Mouse (Mus musculus) ES-E14 (cell line): Measurements from ENCODE around the gene Ctnnd2.

Experiments used
- MAFK ChIP-seq: IDR thresholded peaks from 2 replicates; pipeline ENCODE4 v1.6.1; 2014; ENCODE audit warnings: mild to moderate bottlenecking, low read depth, low read length, inconsistent platforms; ENCODE audit not compliant: insufficient read depth
- ZC3H11A ChIP-seq: IDR thresholded peaks from 2 replicates; pipeline ENCODE4 v1.6.1; 2012; ENCODE audit warnings: low read depth, mild to moderate bottlenecking, inconsistent platforms, low read length, borderline replicate concordance
- ZNF384 ChIP-seq: IDR thresholded peaks from 2 replicates; pipeline ENCODE4 v1.6.1; 2012; ENCODE audit warnings: low read depth, low read length, inconsistent platforms

DNA sequence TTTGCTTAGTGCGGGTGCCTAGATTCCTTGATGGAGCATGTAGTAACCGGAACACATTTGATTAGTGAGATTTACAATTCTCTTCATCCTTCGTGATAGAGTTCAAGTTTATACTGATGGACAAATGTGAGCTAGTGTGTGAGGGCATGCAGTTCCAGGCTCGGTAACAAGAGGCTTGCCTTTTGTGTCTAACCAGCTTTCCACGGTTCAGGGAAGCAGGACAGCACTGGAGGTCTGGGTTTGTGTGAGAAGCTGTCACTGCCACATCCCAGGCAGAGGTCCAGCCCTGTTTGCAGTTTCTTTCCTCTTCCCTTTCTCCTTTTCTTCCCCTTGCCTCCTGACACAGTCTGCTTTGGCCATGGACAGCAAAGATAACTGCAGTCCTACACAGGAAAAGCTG lies 279.5 kb downstream of the Ctnnd2 start:
- TF ChIP-seq ZNF384 (no peak), ZC3H11A (no peak), MAFK (no peak)
